Mouse (Mus musculus) urinary bladder, postnatal 36 days (tissue): ENCODE results near the gene Pianp.
"Not testable (repeated sequence)": the region's sequence is repeated elsewhere in the genome, so short reads cannot be mapped to it uniquely, and the experiment has no call there.

ENCODE experiments used
- DNase-seq, 2 experiments: peaks; one replicate each; pipeline ENCODE4 v3.0.0; 2022; ENCODE audit warnings: low spot score in 2 of 2, mixed read lengths in 1 of 2

Pianp gene

GRCm38 (mm10) chr6:125008586-125009128 lies 12.2 kb downstream of the Pianp start:
- DNase-seq: peak; percentile 96 to 98

GRCm38 (mm10) chr6:125009129-125009180 lies 12.5 kb downstream of the Pianp start, which contains the start of gene Zfp384:
Gene Zfp384 (plus strand): TSS chr6:125009145.
- no peak for DNase-seq

- peak; percentile 46 to 81 for DNase-seq
These were observed 12.9 kb downstream of the Pianp start for GRCm38 (mm10) chr6:125009181-125010073.

- no peak for DNase-seq
These were observed 21.2 kb downstream of the Pianp start for GRCm38 (mm10) chr6:125017682-125018081.

- not testable (repeated sequence) for DNase-seq
These were observed 34.0 kb downstream of the Pianp start for GRCm38 (mm10) chr6:125030532-125030931.

- DNase-seq: no peak
These were observed 35.1 kb downstream of the Pianp start for GRCm38 (mm10) chr6:125031604-125032003.

GRCm38 (mm10) chr6:125038666-125039065 lies 42.2 kb downstream of the Pianp start:
- no peak for DNase-seq

GRCm38 (mm10) chr6:125039131-125039530 lies 42.6 kb downstream of the Pianp start:
- no peak for DNase-seq

- peak; percentile 85 to 91 for DNase-seq
These were observed 43.1 kb downstream of the Pianp start, which contains the start of gene Ing4 for GRCm38 (mm10) chr6:125039533-125040153. Gene Ing4 (plus strand): TSS chr6:125039760.

GRCm38 (mm10) chr6:125040221-125040620 lies 43.7 kb downstream of the Pianp start:
- DNase-seq: no peak

GRCm38 (mm10) chr6:125041047-125041446 lies 44.6 kb downstream of the Pianp start:
- DNase-seq: peak in 1 of 2 experiments; percentile 25

GRCm38 (mm10) chr6:125042081-125042480 lies 45.6 kb downstream of the Pianp start:
- no peak for DNase-seq

- peak; percentile 51 to 75 for DNase-seq
These were observed 50.2 kb downstream of the Pianp start for GRCm38 (mm10) chr6:125046691-125047090.

- no peak for DNase-seq
These were observed 53.2 kb downstream of the Pianp start, which contains the start of gene Acrbp for GRCm38 (mm10) chr6:125049678-125050077. Gene Acrbp (plus strand): TSS chr6:125049689.

GRCm38 (mm10) chr6:125051237-125051636 lies 54.7 kb downstream of the Pianp start:
- DNase-seq: no peak
